18 mouse cellular contexts compared by ENCODE assay signal in genomic region chr3:66040857-66041494, GRCm38 (mm10).
DNase-seq lines count a peak whose midpoint lies in the region; ATAC-seq and TF ChIP-seq lines count a peak whose summit lies in the region.
"Had no signal": no experiment of that assay in that cellular context is flagged by ENCODE, and none has a peak within 500 bp of the region (broad histone marks: within the 10 kb centered on the region; RNA-seq: fewer than 3 reads in every experiment).

No protein-coding gene starts in this region.

- no peaks in the 10 kb centered on the region for H3K4me1 ChIP-seq in limb, embryonic 11.5 days (ENCODE audit: control insufficient read depth, insufficient read depth, low read length)
- H3K4me1 ChIP-seq in limb, embryonic 10.5 days = 0 out of 2 replicates have a peak, but pooled peaks cover 2% of the 10 kb centered on the region
- no peaks in the 10 kb centered on the region for H3K4me1 ChIP-seq in embryonic facial prominence, embryonic 11.5 days (ENCODE audit: control insufficient read depth, insufficient read depth, low read length)
- peaks cover 9% of the 10 kb centered on the region for H3K4me1 ChIP-seq in limb, embryonic 13.5 days
- H3K4me1 ChIP-seq: hindbrain, embryonic 10.5 days had no signal

- H3K4me3 ChIP-seq in limb, embryonic 11.5 days (ENCODE audit: low read depth, low read length) = no peak overlapping the region
- H3K4me3 ChIP-seq in limb, embryonic 10.5 days = no peak overlapping the region
- no peak overlapping the region for H3K4me3 ChIP-seq in embryonic facial prominence, embryonic 11.5 days (ENCODE audit: low read depth, low read length)
- no peak overlapping the region for H3K4me3 ChIP-seq in limb, embryonic 13.5 days
- H3K4me3 ChIP-seq: erythroblast, embryonic 14.5 days; hindbrain, embryonic 10.5 days had no signal

- 71% methylated on average over 5 of the region's 5 CpGs for WGBS in limb, embryonic 11.5 days
- WGBS in limb, embryonic 10.5 days = 87% methylated on average over 5 of the region's 5 CpGs
- WGBS in embryonic facial prominence, embryonic 11.5 days = 55% methylated on average over 5 of the region's 5 CpGs
- 46% methylated on average over 5 of the region's 5 CpGs for WGBS in limb, embryonic 13.5 days

- no peak for TF ChIP-seq CTCF in Patski (IDR thresholded peaks at IDR 0.05)

- ATAC-seq in limb, embryonic 11.5 days (ENCODE audit: insufficient number of reproducible peaks, low FRiP score, low TSS enrichment, low read depth) = peak; percentile 81
- ATAC-seq in Patski = peak; percentile 83
- peak; percentile 84 for ATAC-seq in embryonic facial prominence, embryonic 11.5 days (replicated peaks; ENCODE audit: insufficient number of reproducible peaks, low FRiP score, low TSS enrichment, low read depth)
- peak; percentile 83; the same call in 1 of the 2 replicates for ATAC-seq in limb, embryonic 13.5 days (ENCODE audit: low FRiP score, low read depth)
- ATAC-seq: forebrain, postnatal 0 days; liver, postnatal 0 days had no signal

- in situ Hi-C loops in Patski (cut with MboI; ENCODE audit: low pct_unique_long_range_greater_than_20kb) = no loop called here

- intact Hi-C loops in left cerebral cortex, postnatal 36 days (cut with DNase I) = no loop called here

- CTCF ChIA-PET in Patski (lab: Charles Lee) = interaction anchor here (1.1 to 1.5 kb wide), 4 partner anchors 11 to 17 kb away, joined by 3 to 5 read pairs (median 4); no protein-coding TSS in a partner anchor

- POLR2A ChIA-PET in Patski (lab: Charles Lee) = interaction anchor here (0.7 kb wide), 1 partner anchor 695 kb away, joined by 3 read pairs; no protein-coding TSS in a partner anchor

- no peaks in the 10 kb centered on the region for H3K36me3 ChIP-seq in limb, embryonic 11.5 days (ENCODE audit: control insufficient read depth, insufficient read depth, low read length)
- H3K36me3 ChIP-seq in limb, embryonic 10.5 days = no peaks in the 10 kb centered on the region
- no peaks in the 10 kb centered on the region for H3K36me3 ChIP-seq in embryonic facial prominence, embryonic 11.5 days (replicated peaks; ENCODE audit: control insufficient read depth, insufficient read depth, low read depth, low read length)
- H3K36me3 ChIP-seq in limb, embryonic 13.5 days = no peaks in the 10 kb centered on the region
- H3K36me3 ChIP-seq: hindbrain, embryonic 10.5 days had no signal

- no peaks in the 10 kb centered on the region for H3K27me3 ChIP-seq in limb, embryonic 11.5 days (ENCODE audit: control insufficient read depth, insufficient read depth, low read length)
- no peaks in the 10 kb centered on the region for H3K27me3 ChIP-seq in limb, embryonic 10.5 days (ENCODE audit: low read depth, poor library complexity, severe bottlenecking)
- no peaks in the 10 kb centered on the region for H3K27me3 ChIP-seq in Patski
- H3K27me3 ChIP-seq in embryonic facial prominence, embryonic 11.5 days (ENCODE audit: control insufficient read depth, insufficient read depth, low read length) = no peaks in the 10 kb centered on the region
- H3K27me3 ChIP-seq in limb, embryonic 13.5 days = no peaks in the 10 kb centered on the region
- H3K27me3 ChIP-seq: CH12.LX had no signal

- no peak overlapping the region for H3K27ac ChIP-seq in limb, embryonic 11.5 days (replicated peaks; ENCODE audit: low read depth, low read length)
- H3K27ac ChIP-seq in limb, embryonic 10.5 days = no peak overlapping the region
- peak overlapping the region; percentile 3; the same call in 1 of the 2 replicates for H3K27ac ChIP-seq in embryonic facial prominence, embryonic 11.5 days (replicated peaks; ENCODE audit: low read depth, low read length)
- peak overlapping the region; percentile 70; the same call in 1 of the 2 replicates for H3K27ac ChIP-seq in limb, embryonic 13.5 days

- no peaks in the 10 kb centered on the region for H3K9me3 ChIP-seq in limb, embryonic 11.5 days (ENCODE audit: control insufficient read depth, low read length)
- H3K9me3 ChIP-seq in limb, embryonic 10.5 days (replicated peaks) = no peaks in the 10 kb centered on the region
- no peaks in the 10 kb centered on the region for H3K9me3 ChIP-seq in embryonic facial prominence, embryonic 11.5 days (replicated peaks; ENCODE audit: control insufficient read depth, low read length)
- no peaks in the 10 kb centered on the region for H3K9me3 ChIP-seq in limb, embryonic 13.5 days
- H3K9me3 ChIP-seq: hindbrain, embryonic 10.5 days had no signal

- no peak overlapping the region for H3K9ac ChIP-seq in limb, embryonic 11.5 days (ENCODE audit: low read length)
- no peak overlapping the region for H3K9ac ChIP-seq in embryonic facial prominence, embryonic 11.5 days (replicated peaks; ENCODE audit: low read length)
- H3K9ac ChIP-seq in limb, embryonic 13.5 days = no peak overlapping the region
- H3K9ac ChIP-seq: forebrain, postnatal 0 days; liver, postnatal 0 days had no signal

- no peak for DNase-seq in limb, embryonic 11.5 days (ENCODE audit: low spot score)
- no peak for DNase-seq in limb, embryonic 10.5 days (ENCODE audit: low spot score)
- DNase-seq in Patski (ENCODE audit: low read depth, low spot score) = no peak
- peak; percentile 67 for DNase-seq in embryonic facial prominence, embryonic 11.5 days (ENCODE audit: low spot score)
- no peak for DNase-seq in gastrocnemius, postnatal 4 days (ENCODE audit: low spot score in 2 of 2)
- no peak for DNase-seq in left cerebral cortex, postnatal 36 days (ENCODE audit: low spot score in 2 of 2)
- DNase-seq: adrenal gland, postnatal 14 days; cerebellum, adult 9-11 months; forebrain, postnatal 0 days; gastrocnemius, postnatal 25 days; kidney, adult 2 months; liver, postnatal 0 days; thymus, postnatal 14 days had no signal

- no peak overlapping the region for H3K4me2 ChIP-seq in limb, embryonic 11.5 days (ENCODE audit: low read depth, severe bottlenecking)
- no peak overlapping the region for H3K4me2 ChIP-seq in embryonic facial prominence, embryonic 11.5 days (ENCODE audit: low read depth, low read length)
- no peak overlapping the region for H3K4me2 ChIP-seq in limb, embryonic 13.5 days (replicated peaks)
- H3K4me2 ChIP-seq: midbrain, embryonic 11.5 days had no signal

Comparison
In these comparisons a context has a peak if more than half of its experiments do, and no peak if none do; other contexts are left out.
1. H3K27ac ChIP-seq: peak in embryonic facial prominence, embryonic 11.5 days (single experiment) and limb, embryonic 13.5 days (single experiment); none in limb, embryonic 11.5 days (single experiment) and limb, embryonic 10.5 days (single experiment).
2. Peak in every context shown above with its lines, with median percentiles within 50 percentile points of each other: ATAC-seq.